Mouse (Mus musculus): ENCODE data around the gene Svip. TPM values are rescaled to one million over a fixed set of nuclear protein-coding genes. Genes with fewer than 3 reads are reported as not detected.

The Svip gene
- 16.5 and 16.8 TPM in 2 replicates for total RNA-seq (2017)

DNA sequence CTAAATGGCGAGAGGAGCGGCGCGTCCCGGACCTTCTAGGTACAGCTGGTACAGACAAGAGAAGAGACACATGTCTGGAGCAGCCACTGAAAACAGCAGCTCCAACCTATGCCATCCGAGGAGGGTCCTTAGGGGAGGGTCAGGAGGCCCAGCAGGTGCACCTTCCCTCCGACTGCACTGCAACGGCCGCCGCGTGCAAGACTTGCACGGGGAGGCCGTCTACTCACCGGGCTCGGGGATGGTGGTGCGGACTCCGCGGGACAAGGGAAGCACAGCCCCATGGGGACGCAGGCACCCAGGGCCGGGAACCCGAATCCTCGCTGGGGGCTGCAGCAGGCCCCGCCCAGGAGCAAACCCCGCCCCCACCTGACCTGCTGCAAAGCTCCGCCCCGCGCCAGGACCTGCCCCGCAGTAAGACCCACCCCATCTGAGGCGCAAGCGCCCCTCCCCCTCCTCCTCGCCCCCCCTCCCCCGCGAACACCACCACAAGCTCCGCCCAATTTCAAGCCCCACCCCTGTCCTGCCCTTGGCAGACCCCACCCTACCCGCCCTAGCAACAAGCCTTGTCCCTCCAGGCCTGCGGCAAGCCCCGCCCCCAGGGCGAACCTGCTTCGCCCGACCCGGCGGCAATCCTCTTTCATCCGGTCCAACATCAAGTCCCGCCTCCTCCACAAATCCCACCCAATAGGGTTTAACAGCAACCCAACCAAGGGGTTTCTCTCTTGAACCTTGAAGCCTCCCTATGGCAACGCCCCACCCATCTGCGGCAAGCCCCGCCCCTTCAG lies at the start of gene Svip:
Svip (minus strand) TSS at position 508 of the 785 bp plus-strand sequence.
- peak; percentile 96 to 97 for ATAC-seq (replicated peaks in 1 of 2; ENCODE audit: insufficient read depth in 1 of 2, low FRiP score in 2 of 2, low TSS enrichment in 1 of 2, low read depth in 1 of 2, poor library complexity in 2 of 2, severe bottlenecking in 2 of 2)

DNA sequence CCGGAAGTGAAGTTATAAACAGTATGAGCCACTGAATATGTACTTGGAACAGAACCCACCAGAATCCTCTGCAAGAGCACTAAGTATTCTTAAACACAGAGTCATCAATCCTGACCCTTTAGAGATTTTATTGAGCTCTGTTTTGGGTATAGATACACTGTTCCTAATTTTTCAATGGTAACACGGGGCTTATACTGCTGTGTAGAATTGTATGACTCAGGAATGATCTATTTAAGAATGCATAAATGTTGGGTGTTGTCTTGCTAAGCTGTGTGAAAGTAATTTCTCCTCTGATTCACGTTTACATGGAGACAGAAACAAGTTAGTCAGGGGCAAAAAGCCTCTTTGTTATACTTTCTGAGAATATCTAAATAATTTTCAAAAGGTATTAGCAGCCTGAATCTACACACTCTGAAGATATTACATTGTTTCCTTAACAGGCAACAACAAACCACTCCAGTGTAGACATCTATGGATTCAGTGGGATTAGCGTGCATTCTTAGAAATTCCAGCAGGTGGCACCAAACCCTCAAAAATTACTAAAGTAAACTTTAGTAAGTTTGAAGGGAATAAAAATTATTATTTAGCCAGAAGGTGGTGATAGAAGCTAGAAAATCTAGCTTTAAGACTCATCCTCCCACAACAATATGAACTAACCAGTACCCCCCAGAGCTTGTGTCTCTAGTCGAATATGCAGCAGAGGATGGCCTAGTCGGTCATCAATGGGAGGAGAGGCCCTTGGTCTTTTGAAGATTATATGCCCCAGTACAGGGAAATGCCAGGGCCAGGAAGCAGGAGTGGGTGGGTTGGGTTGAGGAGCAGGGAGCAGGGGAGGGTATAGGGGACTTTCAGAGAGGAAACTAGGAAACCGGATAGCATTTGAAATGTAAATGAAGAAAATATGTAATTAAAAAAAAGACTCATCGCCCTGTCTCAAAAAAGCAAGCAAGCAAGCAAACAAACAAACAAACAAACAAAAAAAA lies 32.1 kb upstream of the Svip start:
- ATAC-seq (replicated peaks in 1 of 2; ENCODE audit: insufficient read depth in 1 of 2, low FRiP score in 2 of 2, low TSS enrichment in 1 of 2, low read depth in 1 of 2, poor library complexity in 2 of 2, severe bottlenecking in 2 of 2), result peak; percentile 42 to 62; a peak in 3 of 4 replicates

DNA sequence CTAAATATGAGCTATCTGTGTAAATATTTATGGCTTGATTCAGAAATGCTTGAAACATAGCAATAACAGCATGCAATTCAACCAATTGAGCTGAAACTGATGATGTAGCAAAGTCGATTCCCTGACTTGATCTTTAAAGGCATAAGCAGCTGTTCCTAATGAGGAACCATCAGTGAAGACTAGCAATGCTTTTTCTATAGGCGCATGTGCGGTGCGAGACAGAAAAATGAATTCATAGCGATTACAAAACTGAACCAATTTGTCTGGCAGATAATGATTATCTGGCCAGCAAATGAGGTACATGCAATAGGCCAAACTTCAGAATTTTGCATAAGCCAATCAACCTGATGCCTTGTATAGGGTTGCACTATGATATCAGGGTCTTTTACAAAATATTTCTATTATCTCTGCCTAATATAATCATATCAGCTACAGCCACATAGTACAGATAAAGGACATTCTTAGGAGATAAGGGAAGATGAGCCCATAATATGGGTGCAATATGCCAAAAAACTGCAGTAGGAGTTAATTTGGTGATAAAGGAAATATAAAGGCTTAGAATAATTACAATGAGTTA lies 18.3 kb upstream of the Svip start:
- ATAC-seq (replicated peaks in 1 of 2; ENCODE audit: insufficient read depth in 1 of 2, low FRiP score in 2 of 2, low TSS enrichment in 1 of 2, low read depth in 1 of 2, poor library complexity in 2 of 2, severe bottlenecking in 2 of 2), result no peak

DNA sequence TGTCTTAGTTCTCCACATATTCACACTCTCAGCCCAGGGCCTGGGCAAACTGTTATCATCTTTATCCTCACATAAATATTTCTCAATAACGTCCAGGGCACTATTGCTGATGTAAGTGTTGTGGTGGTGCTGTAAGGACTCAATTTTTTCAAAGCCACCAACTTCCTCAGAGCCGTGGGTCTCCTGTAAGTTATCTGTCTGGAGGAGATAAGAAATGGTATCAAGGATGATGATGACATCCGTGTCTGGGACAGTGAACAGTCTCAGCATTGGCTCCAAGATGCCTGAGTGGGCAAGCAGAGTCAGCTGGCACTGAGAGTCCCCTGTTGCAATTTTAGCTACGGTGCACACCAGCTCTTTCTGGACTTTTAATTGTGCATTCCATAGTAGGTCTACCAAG lies 16.2 kb upstream of the Svip start:
- ATAC-seq (replicated peaks in 1 of 2; ENCODE audit: insufficient read depth in 1 of 2, low FRiP score in 2 of 2, low TSS enrichment in 1 of 2, low read depth in 1 of 2, poor library complexity in 2 of 2, severe bottlenecking in 2 of 2), result no peak; a peak in 1 of 4 replicates

DNA sequence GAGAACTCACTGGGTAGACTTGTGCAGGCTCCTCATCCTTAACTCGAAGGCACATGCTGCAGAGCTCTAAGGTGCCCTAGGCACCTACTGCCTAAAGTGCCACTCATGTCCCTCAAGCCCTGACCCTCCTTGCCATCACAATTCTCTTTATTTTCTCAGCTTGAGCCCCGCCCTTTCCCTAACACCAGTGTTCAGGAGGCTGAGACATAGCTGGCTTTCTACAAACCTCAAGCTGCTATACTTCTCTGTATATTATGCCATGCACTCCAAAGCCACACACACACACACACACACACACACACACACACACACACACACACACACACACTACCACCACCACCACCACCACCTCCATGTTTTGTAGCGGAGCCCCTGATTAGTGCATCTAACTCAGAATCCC lies 9.8 kb upstream of the Svip start, which contains the start of gene 1700015G11Rik:
1700015G11Rik (minus strand) TSS at position 101 of the 400 bp plus-strand sequence.
- ATAC-seq (replicated peaks in 1 of 2; ENCODE audit: insufficient read depth in 1 of 2, low FRiP score in 2 of 2, low TSS enrichment in 1 of 2, low read depth in 1 of 2, poor library complexity in 2 of 2, severe bottlenecking in 2 of 2), result no peak

DNA sequence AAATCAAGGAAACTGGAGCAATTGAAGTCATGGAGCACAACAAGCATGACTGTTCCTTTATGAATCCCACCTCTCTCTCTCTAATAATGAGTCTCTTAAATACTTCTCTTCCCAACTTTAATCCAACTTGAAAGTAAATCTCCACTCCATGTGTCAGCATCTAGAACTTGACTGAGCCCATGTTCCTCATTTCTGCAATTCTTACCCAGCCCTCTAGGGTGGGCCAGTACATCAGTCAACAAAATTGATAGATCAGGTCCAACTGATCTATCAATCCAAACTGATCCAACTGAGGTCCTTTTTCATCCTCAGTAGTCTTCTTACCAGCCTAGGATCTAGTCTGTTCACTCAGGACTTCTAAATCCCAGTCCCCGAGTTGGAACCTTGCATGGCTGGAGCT lies 9.4 kb upstream of the Svip start:
- ATAC-seq (replicated peaks in 1 of 2; ENCODE audit: insufficient read depth in 1 of 2, low FRiP score in 2 of 2, low TSS enrichment in 1 of 2, low read depth in 1 of 2, poor library complexity in 2 of 2, severe bottlenecking in 2 of 2), result no peak

DNA sequence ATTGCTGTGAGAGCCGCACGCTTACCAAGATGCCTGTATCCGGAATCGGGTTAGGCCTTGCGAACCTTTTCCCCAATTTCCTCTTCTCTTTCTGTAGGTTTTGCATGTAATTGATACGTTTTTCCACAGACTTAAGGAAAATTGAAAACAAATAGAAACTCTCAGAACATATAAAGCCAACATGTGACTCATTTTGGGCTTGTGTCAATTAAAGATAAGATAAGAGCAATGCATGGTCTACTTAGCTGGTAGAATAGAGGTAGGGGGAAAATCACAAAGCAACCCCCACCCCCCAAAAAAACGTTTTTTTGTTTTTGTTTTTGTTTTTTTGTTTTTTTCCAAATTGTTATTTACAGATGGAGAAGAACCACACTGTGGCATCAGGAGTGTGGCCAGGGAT lies 7.6 kb upstream of the Svip start:
- ATAC-seq (replicated peaks in 1 of 2; ENCODE audit: insufficient read depth in 1 of 2, low FRiP score in 2 of 2, low TSS enrichment in 1 of 2, low read depth in 1 of 2, poor library complexity in 2 of 2, severe bottlenecking in 2 of 2), result no peak

DNA sequence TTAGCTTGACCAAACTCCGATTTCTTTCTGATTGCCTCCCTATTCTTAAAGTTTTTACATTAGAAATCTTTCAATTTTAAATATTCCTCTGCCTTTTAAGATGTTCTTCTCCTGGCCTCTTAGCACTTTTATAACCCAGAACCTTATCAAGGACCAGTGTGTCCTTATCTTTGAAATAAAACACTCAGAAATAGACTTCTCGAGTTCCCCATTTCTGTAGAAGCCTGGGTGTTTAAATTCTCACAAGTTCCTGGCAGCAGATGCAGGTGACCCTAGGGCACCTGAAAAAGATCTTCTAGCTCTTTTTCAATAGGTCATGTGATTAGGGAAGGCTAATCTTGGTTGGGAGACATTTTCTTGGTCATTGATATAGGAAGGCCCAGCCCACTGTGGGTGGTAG lies 1.3 kb upstream of the Svip start:
- no peak for ATAC-seq (replicated peaks in 1 of 2; ENCODE audit: insufficient read depth in 1 of 2, low FRiP score in 2 of 2, low TSS enrichment in 1 of 2, low read depth in 1 of 2, poor library complexity in 2 of 2, severe bottlenecking in 2 of 2)

DNA sequence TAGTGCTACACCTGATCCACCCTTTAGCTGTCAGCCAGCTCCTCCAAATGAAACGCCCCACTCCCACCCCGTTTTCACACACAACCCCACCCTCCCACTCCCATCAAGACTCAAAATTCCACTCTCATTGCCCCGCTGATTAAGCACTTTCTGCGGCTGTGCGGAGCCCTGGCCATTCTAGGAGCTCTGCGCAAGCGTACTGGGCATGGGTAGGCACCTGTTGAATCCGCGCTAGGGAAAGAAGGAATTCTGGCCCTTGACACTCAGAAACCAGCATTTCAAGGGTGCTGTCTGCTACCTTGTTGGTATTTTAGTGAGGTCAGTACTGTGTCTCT lies 445 bp upstream of the Svip start:
- peak in 1 of 2 experiments; percentile 10; a peak in 2 of 4 replicates for ATAC-seq (replicated peaks in 1 of 2; ENCODE audit: insufficient read depth in 1 of 2, low FRiP score in 2 of 2, low TSS enrichment in 1 of 2, low read depth in 1 of 2, poor library complexity in 2 of 2, severe bottlenecking in 2 of 2)

DNA sequence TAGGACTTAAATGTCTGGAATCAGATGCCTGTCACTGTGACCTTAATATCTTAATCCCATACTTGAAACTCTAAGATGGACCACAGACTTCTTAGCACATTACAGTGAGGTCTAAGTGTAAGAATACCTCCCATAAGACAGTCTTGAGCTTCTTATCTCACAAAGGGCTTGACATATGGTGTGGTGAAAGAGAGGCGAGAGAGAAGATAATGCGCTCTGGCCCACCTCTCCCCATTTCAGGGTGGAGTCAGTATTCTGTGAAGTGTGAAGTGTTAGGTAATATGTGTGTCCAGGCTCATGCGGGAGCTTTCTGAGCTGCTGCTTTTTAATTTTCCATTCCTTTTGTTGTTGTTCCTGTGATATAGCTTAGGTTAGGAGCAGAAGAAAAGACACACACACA lies 14.8 kb downstream of the Svip start:
- ATAC-seq (replicated peaks in 1 of 2; ENCODE audit: insufficient read depth in 1 of 2, low FRiP score in 2 of 2, low TSS enrichment in 1 of 2, low read depth in 1 of 2, poor library complexity in 2 of 2, severe bottlenecking in 2 of 2), result no peak

DNA sequence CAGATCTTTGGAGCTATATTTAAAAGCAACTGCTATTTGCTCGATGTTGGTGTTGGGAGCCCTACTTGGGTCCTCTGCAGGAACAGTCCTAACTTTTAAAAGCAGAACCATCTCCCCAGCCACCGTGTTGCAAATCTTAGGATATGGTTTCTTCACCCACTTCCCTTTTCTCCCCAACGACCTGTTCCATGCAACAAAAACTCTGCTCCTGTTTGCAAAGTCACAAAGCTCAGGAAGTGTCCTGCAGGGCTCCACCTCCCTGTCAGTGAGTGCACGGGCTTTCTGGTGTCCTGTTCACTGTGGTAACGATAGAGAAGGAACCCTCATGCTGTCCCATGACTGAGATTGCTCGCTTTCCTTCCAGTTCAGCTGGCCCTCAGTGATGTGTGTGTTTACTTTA lies 18.9 kb downstream of the Svip start:
- ATAC-seq (replicated peaks in 1 of 2; ENCODE audit: insufficient read depth in 1 of 2, low FRiP score in 2 of 2, low TSS enrichment in 1 of 2, low read depth in 1 of 2, poor library complexity in 2 of 2, severe bottlenecking in 2 of 2), result peak; percentile 97 to 99

DNA sequence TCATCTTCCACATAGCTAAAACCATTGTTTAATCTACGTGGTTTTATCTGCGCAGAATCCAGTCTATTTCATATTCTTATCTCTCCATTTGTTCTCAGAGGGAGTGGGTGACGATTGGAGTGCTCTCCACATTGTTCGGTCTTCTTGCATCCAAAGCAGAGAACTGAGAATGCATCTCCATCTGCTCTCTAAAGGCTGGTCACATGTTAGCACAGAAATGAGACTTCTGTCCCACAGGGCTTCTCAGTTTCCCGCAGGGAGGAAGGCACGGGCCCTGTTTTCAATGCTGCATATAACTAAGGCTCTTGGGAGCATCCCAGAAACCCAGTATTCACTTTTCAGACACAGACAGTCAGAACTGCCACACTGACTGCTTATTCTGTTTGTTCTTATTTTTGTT lies 20.1 kb downstream of the Svip start:
- no peak for ATAC-seq (replicated peaks in 1 of 2; ENCODE audit: insufficient read depth in 1 of 2, low FRiP score in 2 of 2, low TSS enrichment in 1 of 2, low read depth in 1 of 2, poor library complexity in 2 of 2, severe bottlenecking in 2 of 2)

DNA sequence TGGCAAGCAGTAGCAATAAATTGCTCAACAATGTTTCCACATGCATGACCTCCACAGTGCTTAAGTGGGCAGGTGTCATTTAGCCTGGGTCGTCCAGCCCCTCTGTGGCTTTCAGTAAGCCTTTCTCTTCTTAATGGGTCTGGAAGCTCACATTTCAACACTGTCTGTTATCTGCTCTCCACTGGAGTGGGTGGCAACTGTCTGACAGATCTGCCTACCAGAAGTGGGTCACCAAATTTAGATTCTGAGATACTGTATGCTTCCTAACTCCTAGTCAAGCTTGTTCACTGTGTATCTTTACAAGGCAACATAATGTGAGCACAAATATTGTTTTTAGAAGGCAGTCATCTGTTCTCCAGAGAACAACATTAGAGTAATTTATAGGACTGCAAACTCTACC lies 23.5 kb downstream of the Svip start:
- no peak for ATAC-seq (replicated peaks in 1 of 2; ENCODE audit: insufficient read depth in 1 of 2, low FRiP score in 2 of 2, low TSS enrichment in 1 of 2, low read depth in 1 of 2, poor library complexity in 2 of 2, severe bottlenecking in 2 of 2)

DNA sequence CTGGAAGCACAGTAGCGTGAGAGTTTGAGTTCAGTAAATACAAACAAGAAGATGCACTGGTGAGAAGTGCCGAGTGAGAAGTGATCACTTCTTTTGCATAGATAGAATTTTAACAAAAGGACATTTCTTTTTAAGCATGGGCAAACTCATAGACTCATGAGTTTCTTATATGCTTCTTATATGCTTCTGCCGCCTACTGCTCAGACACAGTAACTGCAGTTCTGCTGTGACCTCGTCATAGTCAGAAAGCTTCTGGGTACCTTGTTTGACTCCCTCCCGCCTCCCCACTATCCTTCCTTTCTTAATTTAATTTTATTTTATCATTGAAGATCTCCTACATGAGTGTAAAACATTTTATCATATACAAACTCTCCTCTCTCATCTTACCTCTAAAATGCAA lies 26.5 kb downstream of the Svip start:
- ATAC-seq (replicated peaks in 1 of 2; ENCODE audit: insufficient read depth in 1 of 2, low FRiP score in 2 of 2, low TSS enrichment in 1 of 2, low read depth in 1 of 2, poor library complexity in 2 of 2, severe bottlenecking in 2 of 2), result peak; percentile 85 to 95

DNA sequence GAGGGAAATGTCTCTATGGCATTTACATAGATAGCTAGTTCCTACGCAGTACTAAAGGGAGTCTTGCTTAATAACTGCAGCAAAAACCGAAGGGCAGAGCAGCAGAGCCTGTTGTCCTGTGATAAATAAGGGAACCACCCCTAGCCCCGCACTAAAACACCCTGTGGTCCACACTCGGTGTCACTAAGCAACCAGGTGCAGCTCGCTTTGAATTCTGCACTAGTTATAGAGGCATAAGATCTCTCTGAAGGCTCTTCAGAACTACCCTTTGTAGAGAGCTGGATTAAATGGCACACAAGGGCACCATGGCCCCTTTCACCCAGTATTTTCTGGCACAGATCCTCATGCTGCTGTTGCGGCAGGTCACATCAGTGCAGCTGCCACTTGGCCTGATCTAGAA lies 30.6 kb downstream of the Svip start:
- ATAC-seq (replicated peaks in 1 of 2; ENCODE audit: insufficient read depth in 1 of 2, low FRiP score in 2 of 2, low TSS enrichment in 1 of 2, low read depth in 1 of 2, poor library complexity in 2 of 2, severe bottlenecking in 2 of 2), result no peak

DNA sequence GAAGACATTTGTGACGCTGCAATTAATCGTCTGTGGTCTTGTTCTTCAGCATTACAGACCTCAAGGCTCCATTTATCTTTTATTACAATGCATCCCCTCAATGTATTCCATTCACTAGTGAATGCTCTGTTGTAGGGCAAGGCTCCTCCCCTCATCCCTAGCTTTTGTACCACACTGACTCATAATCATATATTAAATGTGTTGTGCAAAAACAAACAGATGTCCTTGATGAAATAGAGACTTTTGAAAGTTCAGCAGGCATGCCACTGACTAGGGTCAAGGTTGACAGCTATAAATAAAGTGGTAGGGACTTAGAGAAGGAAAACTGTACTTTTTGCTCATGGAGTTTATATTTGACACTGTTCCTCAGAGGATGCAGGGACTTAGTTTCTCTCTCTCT lies 32.3 kb downstream of the Svip start:
- no peak for ATAC-seq (replicated peaks in 1 of 2; ENCODE audit: insufficient read depth in 1 of 2, low FRiP score in 2 of 2, low TSS enrichment in 1 of 2, low read depth in 1 of 2, poor library complexity in 2 of 2, severe bottlenecking in 2 of 2)

DNA sequence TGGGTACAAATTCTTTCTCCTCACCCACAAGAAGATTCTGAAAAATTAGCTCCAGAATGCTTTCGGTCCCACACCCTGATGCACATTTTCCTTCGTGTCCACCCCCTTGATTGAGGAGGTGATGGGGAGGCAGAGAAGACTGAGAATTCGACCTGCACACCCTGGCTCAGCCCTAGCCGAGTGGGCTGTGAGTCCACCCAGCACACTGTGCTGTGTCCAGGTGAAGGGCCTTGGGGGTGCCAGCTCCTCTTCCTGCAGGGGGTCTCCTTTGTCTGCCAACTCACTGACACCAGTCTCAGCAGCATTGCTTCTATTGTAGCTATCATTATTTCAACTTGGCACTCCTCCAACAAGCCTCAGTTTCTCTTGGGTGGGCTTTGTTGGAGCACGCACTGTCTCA lies 32.7 kb downstream of the Svip start:
- no peak for ATAC-seq (replicated peaks in 1 of 2; ENCODE audit: insufficient read depth in 1 of 2, low FRiP score in 2 of 2, low TSS enrichment in 1 of 2, low read depth in 1 of 2, poor library complexity in 2 of 2, severe bottlenecking in 2 of 2)

DNA sequence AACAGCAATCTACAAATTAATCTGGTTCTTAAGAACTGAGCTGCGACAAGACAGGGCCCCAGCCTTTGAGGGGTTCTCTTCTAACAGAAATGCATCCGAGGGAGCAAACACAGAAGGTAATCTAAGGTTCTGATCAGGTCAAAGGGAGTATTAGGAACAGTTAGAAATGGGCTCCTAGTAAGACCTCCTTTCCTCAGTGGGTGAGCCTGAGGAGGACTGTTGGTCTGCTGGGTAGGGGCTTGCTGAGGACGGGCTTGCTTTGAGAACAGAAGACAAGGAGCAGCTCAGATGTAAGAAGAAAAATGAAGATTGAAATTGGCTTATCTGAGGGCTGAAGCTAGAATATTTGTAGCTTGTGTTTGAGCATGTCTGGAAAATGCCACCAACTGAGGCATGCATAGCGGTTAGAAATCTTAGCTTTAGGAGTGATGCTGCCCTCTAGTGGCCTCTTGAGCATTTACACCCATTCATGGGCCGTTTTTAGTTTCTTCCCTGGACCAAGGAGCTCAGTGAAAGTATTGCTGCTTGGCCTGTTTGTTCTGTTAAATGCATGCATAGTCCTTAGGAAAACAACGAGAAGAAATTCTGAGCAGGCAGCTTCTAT lies 33.5 kb downstream of the Svip start:
- peak; percentile 73 to 90 for ATAC-seq (replicated peaks in 1 of 2; ENCODE audit: insufficient read depth in 1 of 2, low FRiP score in 2 of 2, low TSS enrichment in 1 of 2, low read depth in 1 of 2, poor library complexity in 2 of 2, severe bottlenecking in 2 of 2)
